Mouse (Mus musculus) cerebellum, adult 2 months (tissue): ENCODE data around the gene Cltc. TPM values are rescaled to one million over a fixed set of nuclear protein-coding genes. Genes with fewer than 3 reads are reported as not detected.

Source experiments
- DNase-seq, 2 experiments: peaks; one replicate each; pipeline ENCODE4 v3.0.0; 2021
- H3K27ac ChIP-seq: fragments of 200-500 bp; 2 replicates; pipeline ENCODE4 v1.5.1; 2012; ENCODE audit warnings: low read length, control low read depth, inconsistent platforms; ENCODE audit not compliant: insufficient read depth
- H3K27me3 ChIP-seq: fragments of 200-500 bp; 2 replicates; pipeline ENCODE4 v1.6.1; 2012; ENCODE audit warnings: inconsistent platforms, mild to moderate bottlenecking, low read length, moderate library complexity; ENCODE audit not compliant: control insufficient read depth, insufficient read depth
- H3K4me1 ChIP-seq: fragments of 200-500 bp; 2 replicates; pipeline ENCODE4 v1.6.1; 2011; ENCODE audit warnings: low read length; ENCODE audit not compliant: control insufficient read depth, insufficient read depth
- H3K4me3 ChIP-seq: fragments of 200-500 bp; replicated peaks from 2 replicates; pipeline ENCODE3; 2011; ENCODE audit warnings: mild to moderate bottlenecking, low read depth, low read length, control low read depth; ENCODE audit not compliant: insufficient read depth
- CTCF ChIP-seq: fragments of 200-500 bp; IDR thresholded peaks from 2 replicates; pipeline ENCODE4 v1.5.1; 2011; ENCODE audit warnings: low read depth, mild to moderate bottlenecking, control low read depth, low read length, moderate library complexity, borderline replicate concordance; ENCODE audit not compliant: insufficient read depth
- POLR2A ChIP-seq: fragments of 200-500 bp; IDR thresholded peaks from 2 replicates; pipeline ENCODE4 v1.6.1; 2011; ENCODE audit warnings: low read length, control low read depth, borderline replicate concordance; ENCODE audit not compliant: insufficient read depth
- WGBS: fragments of 180-500 bp; shearing (Covaris S2); methylation state at CpG from one replicate; pipeline ENCODE4 v1.1.7; 2018; 5-methylcytosine and 5-hydroxymethylcytosine counted together
- polyA plus RNA-seq: library from polyadenylated mRNA; depleted of rRNA; stranded (reverse); fragments of >200 nt; gene quantifications from 2 replicates; pipeline ENCODE4 v1.2.3, GENCODE M21; 2012; rRNA removed

Cltc gene
- polyA plus RNA-seq, 1 experiment = 465 TPM

DNA sequence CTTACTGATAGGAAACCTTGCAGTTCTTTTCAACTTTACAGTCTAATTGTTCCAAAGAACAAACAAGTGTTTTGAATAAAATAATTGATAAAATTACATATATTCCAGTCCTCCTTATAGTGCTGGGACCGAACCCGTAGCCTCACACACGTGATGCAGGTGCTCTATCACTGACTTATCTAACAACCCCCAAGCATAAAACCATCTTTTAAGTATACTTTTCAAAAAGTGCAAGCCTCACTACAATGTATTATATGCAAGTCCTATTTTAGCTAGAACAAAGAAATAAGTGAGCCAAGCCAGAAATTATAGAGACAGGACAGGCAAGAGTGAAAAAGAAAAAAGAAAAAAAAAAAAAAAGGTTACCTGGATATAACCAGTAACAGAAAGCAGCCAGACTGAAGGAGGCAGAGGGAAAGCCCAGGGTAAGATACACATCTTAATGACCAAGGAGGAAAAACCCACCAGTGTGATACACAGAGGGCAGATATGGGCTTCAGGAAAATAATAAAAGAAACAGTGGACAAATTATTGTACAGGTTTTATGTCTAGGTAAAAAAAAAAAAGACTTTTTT lies 110.4 kb downstream of the Cltc start:
- DNase-seq = no peak
- TF ChIP-seq CTCF = no peak
- TF ChIP-seq POLR2A = no peak
- Histone ChIP-seq H3K27ac (no peak overlapping the region), H3K27me3 (no peaks in the 10 kb centered on the region), H3K4me3 (no peak overlapping the region), H3K4me1 (no peaks in the 10 kb centered on the region)
- WGBS = 89% methylated on average over 3 of the region's 3 CpGs

GRCm38 (mm10) chr11:86646136-86646834 lies 111.1 kb downstream of the Cltc start:
- DNase-seq = no peak
- TF ChIP-seq POLR2A (no peak), CTCF (no peak)
- H3K27ac ChIP-seq = no peak overlapping the region
- H3K27me3 ChIP-seq = no peaks in the 10 kb centered on the region
- WGBS = 51% methylated on average over 7 of the region's 7 CpGs
- no peak overlapping the region for H3K4me3 ChIP-seq
- no peaks in the 10 kb centered on the region for H3K4me1 ChIP-seq

GRCm38 (mm10) chr11:86644553-86644952 lies 112.8 kb downstream of the Cltc start:
- Histone ChIP-seq H3K27ac (no peak overlapping the region), H3K4me1 (no peaks in the 10 kb centered on the region), H3K27me3 (no peaks in the 10 kb centered on the region), H3K4me3 (no peak overlapping the region)
- DNase-seq = no peak
- 96% methylated on average over 4 of the region's 4 CpGs for WGBS
- TF ChIP-seq CTCF = no peak
- TF ChIP-seq POLR2A = no peak

Other genes with a start within 250 kb of the Cltc start
- gene Rps6kb1, start 212.8 kb downstream of the Cltc start, polyA plus RNA-seq = 25.6 and 28.9 TPM in 2 replicates
- 3.5 and 4.0 TPM in 2 replicates for gene Tubd1, start 212.6 kb downstream of the Cltc start, polyA plus RNA-seq
- gene Vmp1, start 73.7 kb downstream of the Cltc start, polyA plus RNA-seq = 113 and 132 TPM in 2 replicates
- 9.7 and 10.5 TPM in 2 replicates for gene Ptrh2, start 73.6 kb downstream of the Cltc start, polyA plus RNA-seq
- gene Dhx40, start 50.2 kb upstream of the Cltc start, polyA plus RNA-seq = 12.4 and 13.2 TPM in 2 replicates
- 25.3 and 26.7 TPM in 2 replicates for gene Ypel2, start 236.1 kb upstream of the Cltc start, polyA plus RNA-seq